Mouse (Mus musculus): ENCODE measurements around the gene Dkkl1. TPM values are rescaled to one million over a fixed set of nuclear protein-coding genes. Genes with fewer than 3 reads are reported as not detected.
A peak's percentile ranks its signal among the peaks of the same experiment; 100 is the strongest.

The Dkkl1 gene
- total RNA-seq (2012; rRNA removed) (8.5 and 9.2 TPM in 2 replicates), polyA plus RNA-seq (2012; ENCODE audit: insufficient read depth in 1 of 2, insufficient read length in 2 of 2, low read depth in 1 of 2, low replicate concordance in 2 of 2, missing spikeins in 1 of 2) (10 to 100 TPM in 1 of 2 experiments, not detected in 1; 32.0 TPM)

- peak within 1 kb of the TSS; percentile 59 for H3K9ac ChIP-seq (ENCODE audit: control insufficient read depth, low read depth, low read length, poor library complexity, severe bottlenecking)
- peak; percentile 85 for DNase-seq (ENCODE audit: low read depth, low spot score)
- H3K27me3 ChIP-seq (ENCODE audit: control insufficient read depth in 1 of 2, insufficient read depth in 2 of 2, low read length in 2 of 2), result no peaks in the 10 kb centered on the region
- H3K4me3 ChIP-seq (ENCODE audit: control insufficient read depth in 1 of 2, insufficient read depth in 1 of 2, low read depth in 2 of 2, low read length in 2 of 2), result peak within 1 kb of the TSS; percentile 69 to 92
- H3K4me1 ChIP-seq (ENCODE audit: control insufficient read depth in 1 of 2, insufficient read depth in 2 of 2, low read length in 2 of 2), result peaks cover 10 to 31% of the 10 kb centered on the region in 2 experiments
- H3K9me3 ChIP-seq (replicated peaks; ENCODE audit: insufficient read depth, low read length), result no peaks in the 10 kb centered on the region
- TF ChIP-seq MAX (IDR thresholded peaks at IDR 0.05; ENCODE audit: low read length) (peak; percentile 31; the same call in 1 of the 2 replicates), MAFK (IDR thresholded peaks at IDR 0.05; ENCODE audit: borderline replicate concordance, low read depth, low read length) (no peak), SIN3A (IDR thresholded peaks at IDR 0.05; ENCODE audit: low read length) (peak; percentile 35), JUND (IDR thresholded peaks at IDR 0.05; ENCODE audit: low read depth, low read length) (peak; percentile 74; the same call in 1 of the 2 replicates), MXI1 (IDR thresholded peaks at IDR 0.05; ENCODE audit: low read depth, low read length) (0 out of 2 replicates have a peak, but pooled peaks have one; percentile 23), BHLHE40 (IDR thresholded peaks at IDR 0.05; ENCODE audit: borderline replicate concordance, low read depth, low read length) (no peak)
- H3K79me2 ChIP-seq (ENCODE audit: control insufficient read depth, insufficient read depth, low read length, poor library complexity), result no peaks in the 10 kb centered on the region
- peaks cover 0 to 14% of the 10 kb centered on the region in 2 experiments; a peak in 2 of 4 replicates for H3K36me3 ChIP-seq (ENCODE audit: control insufficient read depth in 1 of 2, insufficient read depth in 2 of 2, low read length in 2 of 2)
- peak within 1 kb of the TSS; percentile 30 for H3K27ac ChIP-seq (ENCODE audit: control insufficient read depth, low read depth, low read length)
These were observed at the start of gene Dkkl1 for GRCm38 (mm10) chr7:45211851-45212251. Dkkl1 (minus strand) TSS chr7:45212147.

GRCm38 (mm10) chr7:45259281-45259680, 47.3 kb upstream of the Dkkl1 start:
- Histone ChIP-seq H3K79me2 (ENCODE audit: control insufficient read depth, insufficient read depth, low read length, poor library complexity) (no peaks in the 10 kb centered on the region), H3K4me3 (ENCODE audit: control insufficient read depth in 1 of 2, insufficient read depth in 1 of 2, low read depth in 2 of 2, low read length in 2 of 2) (no peak overlapping the region), H3K27ac (ENCODE audit: control insufficient read depth, low read depth, low read length) (no peak overlapping the region), H3K36me3 (ENCODE audit: control insufficient read depth in 1 of 2, insufficient read depth in 2 of 2, low read length in 2 of 2) (no peaks in the 10 kb centered on the region), H3K27me3 (ENCODE audit: control insufficient read depth in 1 of 2, insufficient read depth in 2 of 2, low read length in 2 of 2) (peaks cover 9 to 16% of the 10 kb centered on the region in 2 experiments), H3K9me3 (replicated peaks; ENCODE audit: insufficient read depth, low read length) (no peaks in the 10 kb centered on the region), H3K4me1 (ENCODE audit: control insufficient read depth in 1 of 2, insufficient read depth in 2 of 2, low read length in 2 of 2) (no peaks in the 10 kb centered on the region), H3K9ac (ENCODE audit: control insufficient read depth, low read depth, low read length, poor library complexity, severe bottlenecking) (no peak overlapping the region)
- no peak for TF ChIP-seq GATA1 (IDR thresholded peaks at IDR 0.05; ENCODE audit: low read depth, low read length)
- TF ChIP-seq KAT2A (conservative IDR thresholded peaks at IDR 0.05; ENCODE audit: low read depth, low read length), result no peak
- no peak for TF ChIP-seq POLR2A (IDR thresholded peaks at IDR 0.05; ENCODE audit: control insufficient read depth in 1 of 2, insufficient read depth in 1 of 2, low read depth in 1 of 2, low read length in 2 of 2, poor library complexity in 1 of 2)
- TF ChIP-seq CTCF (IDR thresholded peaks at IDR 0.05 in 2 of 3, conservative IDR thresholded peaks at IDR 0.05 in 1 of 3; ENCODE audit: control insufficient read depth in 1 of 3, insufficient read depth in 1 of 3, low read depth in 2 of 3, low read length in 3 of 3, poor library complexity in 1 of 3, severe bottlenecking in 1 of 3), result no peak
- TF ChIP-seq ZKSCAN1 (IDR thresholded peaks at IDR 0.05; ENCODE audit: low read depth, low read length), result no peak
- no peak for TF ChIP-seq TAL1 (IDR thresholded peaks at IDR 0.05; ENCODE audit: low read length)
- TF ChIP-seq USF1 (IDR thresholded peaks at IDR 0.05; ENCODE audit: low read depth, low read length), result no peak
- TF ChIP-seq SMC3 (IDR thresholded peaks at IDR 0.05; ENCODE audit: low read depth, low read length), result no peak
- TF ChIP-seq ZNF384 (IDR thresholded peaks at IDR 0.05; ENCODE audit: low read depth, low read length), result no peak
- TF ChIP-seq MAZ (IDR thresholded peaks at IDR 0.05; ENCODE audit: low read depth, low read length), result no peak
- TF ChIP-seq CHD1 (IDR thresholded peaks at IDR 0.05; ENCODE audit: low read depth, low read length), result no peak
- TF ChIP-seq ZC3H11A (IDR thresholded peaks at IDR 0.05; ENCODE audit: low read depth, low read length), result no peak
- no peak for TF ChIP-seq BHLHE40 (IDR thresholded peaks at IDR 0.05; ENCODE audit: borderline replicate concordance, low read depth, low read length)
- TF ChIP-seq ZMIZ1 (IDR thresholded peaks at IDR 0.05; ENCODE audit: low read depth, low read length), result no peak
- TF ChIP-seq TCF12 (IDR thresholded peaks at IDR 0.05; ENCODE audit: low read depth, low read length), result no peak
- no peak for TF ChIP-seq E2F4 (IDR thresholded peaks at IDR 0.05; ENCODE audit: borderline replicate concordance, low read depth, low read length)
- no peak for DNase-seq (ENCODE audit: low read depth, low spot score)
